ENCODE assay signal across 8 mouse cellular contexts in genomic region chr13:42917251-42917650, GRCm38 (mm10).
DNase-seq lines count a peak whose midpoint lies in the region; ATAC-seq lines count a peak whose summit lies in the region.

No protein-coding gene starts in this region.

- no peaks in the 10 kb centered on the region for H3K9me3 ChIP-seq in forebrain, embryonic 14.5 days (replicated peaks; ENCODE audit: control insufficient read depth, low read length)
- H3K9me3 ChIP-seq in intestine, embryonic 16.5 days (ENCODE audit: control insufficient read depth, low read length), result no peaks in the 10 kb centered on the region
- no peaks in the 10 kb centered on the region for H3K9me3 ChIP-seq in limb, embryonic 12.5 days

- no peak overlapping the region; the same call in 1 of the 2 replicates for H3K27ac ChIP-seq in forebrain, embryonic 14.5 days (ENCODE audit: low read depth, low read length)
- no peak overlapping the region for H3K27ac ChIP-seq in intestine, embryonic 16.5 days (ENCODE audit: low read length)
- no peak overlapping the region for H3K27ac ChIP-seq in limb, embryonic 12.5 days

- no peak overlapping the region for H3K9ac ChIP-seq in forebrain, embryonic 14.5 days (ENCODE audit: low read length)
- H3K9ac ChIP-seq in intestine, embryonic 16.5 days (ENCODE audit: low read depth, low read length), result no peak overlapping the region
- H3K9ac ChIP-seq in limb, embryonic 12.5 days (replicated peaks), result no peak overlapping the region

- H3K4me2 ChIP-seq in forebrain, embryonic 14.5 days (ENCODE audit: low read length), result peak overlapping the region; percentile 100
- H3K4me2 ChIP-seq in intestine, embryonic 16.5 days (ENCODE audit: low read depth, low read length), result peak overlapping the region; percentile 100
- peak overlapping the region; percentile 100 for H3K4me2 ChIP-seq in limb, embryonic 12.5 days

- H3K4me1 ChIP-seq in forebrain, embryonic 14.5 days (ENCODE audit: control insufficient read depth, insufficient read depth, low read length), result peaks cover 16% of the 10 kb centered on the region; the same call in 1 of the 2 replicates
- H3K4me1 ChIP-seq in intestine, embryonic 16.5 days (ENCODE audit: control insufficient read depth, insufficient read depth, low read length), result peaks cover 8% of the 10 kb centered on the region; the same call in 1 of the 2 replicates
- peaks cover 16% of the 10 kb centered on the region for H3K4me1 ChIP-seq in limb, embryonic 12.5 days (replicated peaks)

- 11% methylated on average over 6 of the region's 6 CpGs for WGBS in forebrain, embryonic 14.5 days
- 39% methylated on average over 6 of the region's 6 CpGs for WGBS in intestine, embryonic 16.5 days
- WGBS in limb, embryonic 12.5 days, result 20% methylated on average over 6 of the region's 6 CpGs

- peak; percentile 27 to 80 for DNase-seq in adrenal gland, adult (ENCODE audit: inconsistent age in 2 of 2, low spot score in 1 of 2)
- DNase-seq in adrenal gland, adult 8-10 months, result no peak
- peak; percentile 64 for DNase-seq in adrenal gland, postnatal 25 days
- peak; percentile 64 for DNase-seq in forebrain, embryonic 14.5 days (ENCODE audit: low spot score)
- DNase-seq in ovary, postnatal 14 days (ENCODE audit: low spot score), result peak; percentile 28
- no peak for DNase-seq in thymus, postnatal 10 days (ENCODE audit: low spot score in 2 of 2)

- ATAC-seq in forebrain, embryonic 14.5 days, result peak; percentile 42
- ATAC-seq in intestine, embryonic 16.5 days, result no peak
- ATAC-seq in limb, embryonic 12.5 days (ENCODE audit: insufficient number of reproducible peaks, insufficient read depth, low FRiP score, low TSS enrichment, low read depth), result no peak

- H3K27me3 ChIP-seq in forebrain, embryonic 14.5 days (replicated peaks; ENCODE audit: control insufficient read depth, insufficient read depth, low read length), result no peaks in the 10 kb centered on the region
- H3K27me3 ChIP-seq in intestine, embryonic 16.5 days (replicated peaks; ENCODE audit: control insufficient read depth, insufficient read depth, low read length), result peaks cover 11% of the 10 kb centered on the region; the same call in 1 of the 2 replicates
- H3K27me3 ChIP-seq in limb, embryonic 12.5 days, result peaks cover 37% of the 10 kb centered on the region

- H3K4me3 ChIP-seq in forebrain, embryonic 14.5 days (ENCODE audit: low read depth, low read length), result peak overlapping the region; percentile 55
- H3K4me3 ChIP-seq in intestine, embryonic 16.5 days (ENCODE audit: low read length), result peak overlapping the region; percentile 68; the same call in 1 of the 2 replicates
- H3K4me3 ChIP-seq in limb, embryonic 12.5 days (replicated peaks), result peak overlapping the region; percentile 69

- H3K36me3 ChIP-seq in forebrain, embryonic 14.5 days (ENCODE audit: control insufficient read depth, insufficient read depth, low read length), result no peaks in the 10 kb centered on the region
- no peaks in the 10 kb centered on the region for H3K36me3 ChIP-seq in intestine, embryonic 16.5 days (ENCODE audit: control insufficient read depth, insufficient read depth, low read length)
- H3K36me3 ChIP-seq in limb, embryonic 12.5 days, result no peaks in the 10 kb centered on the region

Comparison
In these comparisons a context has a peak if more than half of its experiments do, and no peak if none do; other contexts are left out.
1. DNase-seq: peak in adrenal gland, adult (2 of 2), adrenal gland, postnatal 25 days (single experiment), forebrain, embryonic 14.5 days (single experiment) and ovary, postnatal 14 days (single experiment); none in adrenal gland, adult 8-10 months (single experiment) and thymus, postnatal 10 days (0 of 2).
2. Peak in every context shown above with its lines, with median percentiles within 50 percentile points of each other: H3K4me2 ChIP-seq and H3K4me3 ChIP-seq.